Mouse (Mus musculus): ENCODE measurements around the gene Atp8b5. TPM values are rescaled to one million over a fixed set of nuclear protein-coding genes. Genes with fewer than 3 reads are reported as not detected.

The Atp8b5 gene
- polyA plus RNA-seq, 1 experiment from 2014 or later, result 0.40 TPM

DNA sequence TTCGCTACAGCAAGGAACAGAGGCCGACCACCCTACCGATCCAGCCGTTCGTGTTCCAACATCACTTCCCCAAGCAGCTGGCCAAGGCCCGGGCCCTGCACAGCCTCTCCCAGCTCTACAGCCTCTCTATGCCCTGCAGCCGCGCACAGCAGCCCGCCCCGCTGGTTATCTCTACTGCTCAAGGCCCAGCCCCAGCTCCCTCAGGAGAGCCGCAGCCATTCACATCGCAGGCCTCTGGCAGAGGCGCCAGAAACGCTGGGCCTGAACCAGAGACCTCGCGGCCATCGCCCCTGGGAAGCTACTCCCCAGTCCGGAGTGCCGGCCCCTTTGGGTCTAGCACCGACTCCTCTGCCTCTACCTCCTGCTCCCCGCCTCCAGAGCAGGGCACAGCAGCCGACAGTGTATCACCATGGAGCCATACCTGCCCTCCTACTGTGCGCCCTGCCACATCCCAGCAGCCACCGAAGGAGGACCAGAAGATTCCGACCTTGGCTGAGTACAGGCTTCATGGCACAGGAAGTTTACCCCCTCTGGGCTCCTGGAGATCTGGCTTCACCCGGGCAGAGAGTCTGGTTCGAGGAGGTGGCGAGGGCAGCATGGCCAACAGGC lies 154.8 kb downstream of the Atp8b5 start:
- Histone ChIP-seq H3K4me1 (replicated peaks) (peaks cover 16% of the 10 kb centered on the region), H3K9ac (no peak overlapping the region), H3K9me3 (no peaks in the 10 kb centered on the region), H3K27ac (no peak overlapping the region), H3K36me3 (peaks cover 92% of the 10 kb centered on the region), H3K4me3 (no peak overlapping the region), H3K4me2 (no peak overlapping the region), H3K27me3 (peaks cover 52% of the 10 kb centered on the region)
- WGBS, result 80% methylated on average over 28 of the region's 28 CpGs
- ATAC-seq (ENCODE audit: low FRiP score), result no peak

Other genes with a start within 250 kb of the Atp8b5 start
- 27.4 and 27.5 TPM in 2 replicates for gene Pigo, start 241.3 kb upstream of the Atp8b5 start, polyA plus RNA-seq (2015; fragmentation: Nextera tagmentation; extraction: Ambion mirVana)
- gene Stoml2, start 235.4 kb upstream of the Atp8b5 start, polyA plus RNA-seq (2015; fragmentation: Nextera tagmentation; extraction: Ambion mirVana), result 226 and 232 TPM in 2 replicates
- gene Fam214b, start 220.9 kb upstream of the Atp8b5 start, polyA plus RNA-seq (2015; fragmentation: Nextera tagmentation; extraction: Ambion mirVana), result 33.3 and 34.1 TPM in 2 replicates
- 18.6 and 19.7 TPM in 2 replicates for gene Unc13b, start 208.2 kb upstream of the Atp8b5 start, polyA plus RNA-seq (2015; fragmentation: Nextera tagmentation; extraction: Ambion mirVana)
- 70.8 and 75.4 TPM in 2 replicates for gene Rusc2, start 114.8 kb downstream of the Atp8b5 start, polyA plus RNA-seq (2015; fragmentation: Nextera tagmentation; extraction: Ambion mirVana)
- gene Fam166b, start 162.0 kb downstream of the Atp8b5 start, polyA plus RNA-seq (2015; fragmentation: Nextera tagmentation; extraction: Ambion mirVana), result 0.71 and 1.4 TPM in 2 replicates
- gene Tesk1, start 174.8 kb downstream of the Atp8b5 start, polyA plus RNA-seq (2015; fragmentation: Nextera tagmentation; extraction: Ambion mirVana), result 8.7 and 9.7 TPM in 2 replicates
- gene Cd72, start 187.5 kb downstream of the Atp8b5 start, polyA plus RNA-seq (2015; fragmentation: Nextera tagmentation; extraction: Ambion mirVana), result 3.5 and 4.7 TPM in 2 replicates
- not detected in 2 replicates for gene Sit1, start 216.6 kb downstream of the Atp8b5 start, polyA plus RNA-seq (2015; fragmentation: Nextera tagmentation; extraction: Ambion mirVana)
- 65.1 and 69.0 TPM in 2 replicates for gene Ccdc107, start 225.7 kb downstream of the Atp8b5 start, polyA plus RNA-seq (2015; fragmentation: Nextera tagmentation; extraction: Ambion mirVana)
- 8.4 and 8.9 TPM in 2 replicates for gene Arhgef39, start 232.5 kb downstream of the Atp8b5 start, polyA plus RNA-seq (2015; fragmentation: Nextera tagmentation; extraction: Ambion mirVana)
- gene Car9, start 239.8 kb downstream of the Atp8b5 start, polyA plus RNA-seq (2015; fragmentation: Nextera tagmentation; extraction: Ambion mirVana), result 0.19 and 0.25 TPM in 2 replicates